Mouse (Mus musculus) gastrocnemius, postnatal 25 days (tissue): ENCODE results near the gene Rgs19. TPM values are rescaled to one million over a fixed set of nuclear protein-coding genes. Genes with fewer than 3 reads are reported as not detected.

Source experiments
- DNase-seq: peaks from one replicate; pipeline ENCODE4 v3.0.0; 2022
- total RNA-seq, 2 experiments: library from RNA; stranded (reverse); gene quantifications; 1 replicate in 1 of 2; 2 replicates in 1 of 2; pipeline ENCODE4 v1.2.3; 2021

Gene Rgs19
- total RNA-seq, 2 experiments from 2014 or later: 2.6 to 6.1 TPM

- no peak for DNase-seq
Measured at GRCm38 (mm10) chr2:181683381-181683780, 10.4 kb downstream of the Rgs19 start.

- DNase-seq: no peak
Measured at GRCm38 (mm10) chr2:181681978-181682377, 11.8 kb downstream of the Rgs19 start.

- no peak for DNase-seq
Measured at GRCm38 (mm10) chr2:181680716-181681117, 13.1 kb downstream of the Rgs19 start.

GRCm38 (mm10) chr2:181679951-181680715 is 13.6 kb downstream of the Rgs19 start, which contains the start of gene Tcea2:
Gene Tcea2 (plus strand): TSS chr2:181680310.
- DNase-seq: peak; percentile 73

- peak; percentile 76 for DNase-seq
Measured at GRCm38 (mm10) chr2:181678780-181679179, 15.0 kb downstream of the Rgs19 start.

GRCm38 (mm10) chr2:181677755-181678098 is 16.1 kb downstream of the Rgs19 start:
- no peak for DNase-seq

GRCm38 (mm10) chr2:181677096-181677754 is 16.6 kb downstream of the Rgs19 start:
- peak; percentile 54 for DNase-seq

GRCm38 (mm10) chr2:181676424-181676823 is 17.4 kb downstream of the Rgs19 start:
- DNase-seq: no peak

GRCm38 (mm10) chr2:181675454-181675853 is 18.3 kb downstream of the Rgs19 start:
- peak; percentile 77 for DNase-seq

- DNase-seq: no peak
Measured at GRCm38 (mm10) chr2:181674934-181675333, 18.8 kb downstream of the Rgs19 start.

GRCm38 (mm10) chr2:181673501-181673900 is 20.3 kb downstream of the Rgs19 start:
- no peak for DNase-seq

- DNase-seq: no peak
Measured at GRCm38 (mm10) chr2:181671984-181672383, 21.8 kb downstream of the Rgs19 start.

- DNase-seq: peak; percentile 48
Measured at GRCm38 (mm10) chr2:181671326-181671725, 22.5 kb downstream of the Rgs19 start, which contains the start of gene Sox18. Gene Sox18 (minus strand): TSS chr2:181671640.

GRCm38 (mm10) chr2:181670913-181671311 is 22.9 kb downstream of the Rgs19 start:
- DNase-seq: no peak

- DNase-seq: no peak
Measured at GRCm38 (mm10) chr2:181670285-181670912, 23.4 kb downstream of the Rgs19 start.

- peak; percentile 45 for DNase-seq
Measured at GRCm38 (mm10) chr2:181663298-181663630, 30.5 kb downstream of the Rgs19 start.

GRCm38 (mm10) chr2:181662620-181663297 is 31.0 kb downstream of the Rgs19 start:
- DNase-seq: peak; percentile 38

- peak; percentile 83 for DNase-seq
Measured at GRCm38 (mm10) chr2:181659609-181660055, 34.1 kb downstream of the Rgs19 start.

- DNase-seq: peak; percentile 49
Measured at GRCm38 (mm10) chr2:181658930-181659555, 34.7 kb downstream of the Rgs19 start.

GRCm38 (mm10) chr2:181658528-181658927 is 35.2 kb downstream of the Rgs19 start:
- DNase-seq: no peak

- DNase-seq: no peak
Measured at GRCm38 (mm10) chr2:181657441-181657840, 36.3 kb downstream of the Rgs19 start.

- DNase-seq: no peak
Measured at GRCm38 (mm10) chr2:181656734-181657133, 37.0 kb downstream of the Rgs19 start, which contains the start of gene Gm29797. Gene Gm29797 (plus strand): TSS chr2:181657034.
